In the genomic region with DNA sequence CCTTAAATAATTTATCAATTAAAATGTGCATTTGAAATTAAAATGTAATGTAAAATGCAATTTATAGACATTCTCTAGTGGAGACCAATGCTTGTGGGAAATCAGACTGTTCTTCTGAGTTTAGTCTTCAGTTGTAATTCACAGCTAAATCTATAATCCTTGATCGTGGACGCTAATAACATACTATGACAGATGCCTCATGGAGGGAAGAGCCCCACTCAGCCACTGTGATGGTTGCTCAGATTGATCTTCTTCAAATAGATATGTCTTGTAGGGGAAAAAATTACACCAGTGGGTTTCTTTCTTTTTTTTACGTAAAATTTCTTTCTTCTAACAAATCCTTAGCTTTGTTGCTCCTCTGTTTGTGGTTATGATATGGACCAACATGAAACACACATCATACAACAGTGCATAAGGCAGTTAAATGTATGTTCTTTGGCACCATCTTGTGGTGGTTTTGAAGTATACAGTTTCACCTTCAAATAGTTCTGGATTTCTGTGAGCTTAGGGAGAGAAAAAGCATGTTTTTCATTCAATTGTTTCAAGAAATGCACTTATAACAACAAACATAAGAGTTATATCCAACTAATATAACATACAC, we compare ENCODE assay signal across 8 mouse cellular contexts.
DNase-seq lines count a peak whose midpoint lies in the region; ATAC-seq lines count a peak whose summit lies in the region.
"Had no signal": no experiment of that assay in that cellular context is flagged by ENCODE, and none has a peak within 500 bp of the region (broad histone marks: within the 10 kb centered on the region; RNA-seq: fewer than 3 reads in every experiment).

No protein-coding gene starts in this region.

- peak; percentile 91 for ATAC-seq in forebrain, embryonic 12.5 days (ENCODE audit: low FRiP score)
- ATAC-seq in neural tube, embryonic 12.5 days (ENCODE audit: low FRiP score, low read depth) = peak; percentile 90

- WGBS in forebrain, embryonic 12.5 days = 54% methylated on average over 3 of the region's 3 CpGs
- 67% methylated on average over 3 of the region's 3 CpGs for WGBS in neural tube, embryonic 12.5 days

- peak; percentile 5 to 46 for DNase-seq in left cerebral cortex, postnatal 14 days (ENCODE audit: low spot score in 2 of 2)
- DNase-seq in left cerebral cortex, adult 8-10 months (ENCODE audit: low spot score in 2 of 2) = no peak
- DNase-seq in NIH3T3 (ENCODE audit: low read depth) = peak; percentile 32
- DNase-seq in adrenal gland, postnatal 36 days = no peak
- no peak for DNase-seq in heart, adult 9 months (ENCODE audit: low spot score in 2 of 2)
- DNase-seq: lung, postnatal 36 days had no signal

- H3K4me3 ChIP-seq in forebrain, embryonic 12.5 days (replicated peaks) = no peak overlapping the region
- H3K4me3 ChIP-seq in neural tube, embryonic 12.5 days = no peak overlapping the region

- no peaks in the 10 kb centered on the region for H3K4me1 ChIP-seq in forebrain, embryonic 12.5 days
- H3K4me1 ChIP-seq in neural tube, embryonic 12.5 days = no peaks in the 10 kb centered on the region

- intact Hi-C loops in left cerebral cortex, postnatal 14 days (cut with DNase I) = no loop called here

- no peak overlapping the region for H3K27ac ChIP-seq in forebrain, embryonic 12.5 days
- no peak overlapping the region for H3K27ac ChIP-seq in neural tube, embryonic 12.5 days

- no peaks in the 10 kb centered on the region for H3K9me3 ChIP-seq in forebrain, embryonic 12.5 days
- H3K9me3 ChIP-seq in neural tube, embryonic 12.5 days = no peaks in the 10 kb centered on the region

- H3K9ac ChIP-seq in forebrain, embryonic 12.5 days = no peak overlapping the region
- no peak overlapping the region for H3K9ac ChIP-seq in neural tube, embryonic 12.5 days

- no peaks in the 10 kb centered on the region for H3K27me3 ChIP-seq in forebrain, embryonic 12.5 days
- H3K27me3 ChIP-seq in neural tube, embryonic 12.5 days (replicated peaks) = no peaks in the 10 kb centered on the region

- no peaks in the 10 kb centered on the region for H3K36me3 ChIP-seq in forebrain, embryonic 12.5 days (replicated peaks)
- H3K36me3 ChIP-seq in neural tube, embryonic 12.5 days = no peaks in the 10 kb centered on the region

- H3K4me2 ChIP-seq in forebrain, embryonic 12.5 days = no peak overlapping the region
- H3K4me2 ChIP-seq in neural tube, embryonic 12.5 days (replicated peaks) = no peak overlapping the region

Comparison
In these comparisons a context has a peak if more than half of its experiments do, and no peak if none do; other contexts are left out.
1. DNase-seq: peak in left cerebral cortex, postnatal 14 days (2 of 2) and NIH3T3 (single experiment); none in left cerebral cortex, adult 8-10 months (0 of 2), adrenal gland, postnatal 36 days (0 of 2) and heart, adult 9 months (0 of 2).